Mouse (Mus musculus): ENCODE measurements at regions not wholly inside any gene's neighbourhood (a gene's known extent, or its start where the extent isn't known, plus 50 kb on each side); places are given as distances from the start of the nearest gene placed in this dataset.

DNA sequence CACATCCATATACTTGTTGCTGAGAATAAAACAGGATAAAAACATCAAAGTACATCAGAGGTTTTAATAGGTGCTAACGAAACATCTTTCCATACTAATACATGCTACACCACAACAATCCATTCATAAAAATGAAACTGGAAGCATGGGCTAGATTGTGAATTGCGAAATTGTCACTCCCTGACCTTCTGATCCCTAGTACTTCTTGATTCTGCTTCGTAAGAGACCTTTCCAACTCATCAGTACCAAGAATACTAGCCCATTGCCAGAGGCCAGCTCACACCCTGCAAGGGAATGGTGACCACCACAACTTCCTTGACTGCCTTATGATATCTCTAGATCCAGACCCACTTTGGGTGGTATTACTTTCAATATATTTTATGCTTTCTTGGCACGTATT lies 177.3 kb upstream of the Cdyl start:
- no peak for TF ChIP-seq CTCF (conservative IDR thresholded peaks at IDR 0.05; ENCODE audit: low read length)
- no peak for TF ChIP-seq NANOG (IDR thresholded peaks at IDR 0.05; ENCODE audit: borderline replicate concordance, low read length)
- TF ChIP-seq POU5F1 (IDR thresholded peaks at IDR 0.05; ENCODE audit: borderline replicate concordance, low read length), result no peak
